Mouse (Mus musculus) cerebellum, adult 9-11 months (tissue): ENCODE data around the gene Odf3.
A peak's percentile ranks its signal among the peaks of the same experiment; 100 is the strongest.

ENCODE experiments used
- DNase-seq: peaks from one replicate; pipeline ENCODE4 v3.0.0; 2022

Gene Odf3

DNA sequence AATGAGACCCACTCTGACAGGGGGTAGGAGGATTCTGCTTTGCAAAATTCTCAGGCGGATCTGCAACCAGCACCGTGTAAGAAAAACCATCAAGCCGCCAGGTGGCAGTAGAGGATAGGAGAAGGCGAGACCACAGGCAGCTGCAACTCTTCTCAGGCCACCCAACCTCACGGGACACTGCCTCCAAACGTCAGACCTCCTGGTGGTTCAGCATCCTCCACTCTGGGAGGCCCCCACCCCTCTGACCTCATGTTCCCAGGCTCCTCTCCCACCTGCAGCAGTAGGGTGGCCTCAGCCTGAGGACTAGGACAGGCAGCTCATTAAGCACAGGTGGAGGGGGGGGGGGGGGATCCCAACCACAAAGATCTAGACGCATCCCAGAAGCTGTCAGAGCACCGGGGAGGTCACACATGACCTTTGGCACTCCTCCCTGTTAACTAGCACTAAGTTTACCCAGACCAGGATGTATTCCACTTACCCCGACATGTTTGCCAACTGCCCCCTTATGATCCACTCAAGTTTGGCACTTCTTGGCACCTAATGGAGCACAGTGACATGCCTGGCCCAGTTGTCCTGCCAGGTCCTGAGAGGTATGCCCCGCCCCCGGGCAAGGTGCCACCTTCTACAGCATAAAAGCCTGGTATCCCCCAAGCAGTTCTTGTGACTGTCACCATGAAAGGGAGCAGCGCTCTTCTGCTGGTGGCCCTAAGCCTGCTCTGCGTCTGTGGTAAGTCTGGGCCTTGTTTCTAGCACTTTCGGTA, 2.5 kb upstream of the Odf3 start, which contains the start of gene Scgb1c1:
TSS of gene Scgb1c1 (plus strand) at position 643 of the 761 bp plus-strand sequence.
- DNase-seq: peak; percentile 80

DNA sequence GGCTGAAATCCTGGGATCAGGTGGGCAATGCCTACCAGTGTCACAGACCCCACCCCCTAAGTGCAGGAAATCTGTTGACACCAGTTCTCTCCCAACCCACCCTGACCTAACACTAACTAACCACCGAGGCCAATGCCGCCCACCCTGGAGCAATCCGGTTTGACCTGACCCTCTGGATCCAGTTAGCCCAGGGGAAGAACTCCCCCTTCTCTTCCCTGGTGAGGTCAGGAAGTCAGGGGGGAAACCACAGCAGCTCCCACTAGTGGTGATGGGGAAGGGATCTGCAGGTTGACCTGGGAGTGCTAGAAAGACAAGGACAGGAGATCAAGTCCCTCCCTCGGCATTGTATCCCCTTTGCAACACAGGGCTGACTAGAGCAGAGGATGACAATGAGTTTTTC, 1.9 kb upstream of the Odf3 start:
- no peak for DNase-seq

DNA sequence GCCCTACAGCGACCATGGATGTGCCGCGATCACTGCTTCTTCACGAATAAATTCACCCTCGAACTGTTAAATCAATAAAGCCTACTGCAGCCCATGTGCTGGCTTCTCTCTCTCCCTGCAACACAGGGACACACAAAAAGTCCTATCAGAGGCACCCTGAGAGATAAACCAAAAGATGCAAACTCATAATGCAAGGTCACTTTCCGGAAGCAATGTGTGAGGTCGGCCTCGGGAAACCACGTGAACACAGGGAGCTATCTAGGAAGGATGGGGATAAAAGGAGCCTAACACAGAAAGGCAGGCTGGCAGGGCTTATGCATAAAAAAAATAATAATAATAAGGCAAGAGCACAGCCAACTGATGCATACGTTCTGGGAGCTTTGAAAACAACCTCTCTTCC, 929 bp upstream of the Odf3 start:
- DNase-seq: no peak

DNA sequence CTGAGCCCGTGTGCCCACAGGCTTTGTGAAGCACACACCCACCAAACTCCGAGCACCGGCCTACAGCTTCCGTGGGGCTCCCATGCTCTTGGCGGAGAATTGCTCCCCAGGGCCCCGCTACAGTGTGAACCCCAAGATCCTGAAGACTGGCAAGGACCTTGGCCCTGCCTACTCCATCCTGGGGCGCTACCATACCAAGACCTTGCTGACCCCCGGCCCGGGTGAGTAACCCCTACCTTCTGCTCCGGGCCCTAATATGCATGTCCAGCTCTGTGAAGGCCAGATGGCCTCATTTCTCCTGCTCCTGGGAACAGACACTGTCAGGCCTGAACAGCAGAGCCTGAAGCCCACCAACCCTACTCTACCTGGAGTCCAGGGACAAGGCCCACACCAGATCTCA, 986 bp downstream of the Odf3 start:
- DNase-seq: no peak

DNA sequence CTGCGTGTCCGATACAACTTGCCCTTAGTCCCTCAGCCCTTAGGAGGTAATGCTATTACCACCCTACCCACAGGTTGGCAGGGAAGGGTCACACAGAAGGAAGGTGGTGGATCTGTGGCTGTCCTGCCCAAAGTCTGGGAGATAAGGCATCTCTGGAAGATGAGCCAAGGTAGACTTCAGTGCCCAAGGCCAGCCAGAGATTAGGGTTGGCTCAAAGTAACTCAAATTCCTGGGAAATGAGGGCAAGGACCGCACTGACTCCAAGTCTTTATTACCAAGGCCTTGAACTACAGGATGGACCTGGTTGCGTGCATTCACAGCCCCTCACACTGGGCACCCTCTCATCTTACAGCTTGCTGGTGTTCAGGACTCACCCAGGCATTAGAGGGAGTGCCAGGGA, 4.3 kb downstream of the Odf3 start:
- DNase-seq: no peak

DNA sequence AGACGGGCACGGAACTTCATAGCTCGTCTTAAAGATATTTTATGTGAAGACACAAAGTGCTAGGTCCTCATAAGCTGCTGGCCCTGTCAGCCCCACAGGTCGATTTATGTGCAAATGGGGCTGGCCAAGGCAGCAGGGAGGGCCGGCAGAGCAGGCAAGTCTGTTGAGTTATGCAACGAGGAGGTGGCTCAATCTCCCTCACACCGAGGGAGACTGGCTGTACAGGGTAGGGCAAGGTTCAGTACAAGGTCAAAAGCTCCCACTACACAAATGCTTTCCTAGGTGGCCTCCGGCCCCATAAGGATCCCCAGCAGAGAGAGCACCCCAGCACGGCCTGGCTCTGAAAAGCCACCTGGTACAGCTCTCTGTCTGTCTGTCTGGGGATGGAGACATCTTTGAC, 5.8 kb downstream of the Odf3 start:
- no peak for DNase-seq

DNA sequence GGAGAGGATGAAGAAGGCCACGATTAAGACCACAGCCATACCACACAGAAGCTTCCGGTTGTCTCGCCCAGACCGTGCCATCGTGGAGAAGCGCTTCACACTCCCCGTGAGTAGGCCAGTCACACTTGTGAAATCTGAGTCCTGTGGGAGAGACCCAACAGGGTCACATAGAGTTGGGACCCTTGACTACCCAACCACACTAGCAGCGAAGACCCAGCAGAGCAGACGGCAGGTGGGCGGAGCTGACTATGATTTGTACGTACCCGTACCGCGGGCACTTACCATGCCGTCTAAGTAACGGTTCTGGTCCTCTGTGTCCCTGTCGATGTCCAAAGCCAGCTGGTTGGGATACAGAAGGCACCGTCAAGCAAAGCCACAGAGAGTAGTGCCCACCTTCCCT, 6.9 kb downstream of the Odf3 start:
- no peak for DNase-seq

DNA sequence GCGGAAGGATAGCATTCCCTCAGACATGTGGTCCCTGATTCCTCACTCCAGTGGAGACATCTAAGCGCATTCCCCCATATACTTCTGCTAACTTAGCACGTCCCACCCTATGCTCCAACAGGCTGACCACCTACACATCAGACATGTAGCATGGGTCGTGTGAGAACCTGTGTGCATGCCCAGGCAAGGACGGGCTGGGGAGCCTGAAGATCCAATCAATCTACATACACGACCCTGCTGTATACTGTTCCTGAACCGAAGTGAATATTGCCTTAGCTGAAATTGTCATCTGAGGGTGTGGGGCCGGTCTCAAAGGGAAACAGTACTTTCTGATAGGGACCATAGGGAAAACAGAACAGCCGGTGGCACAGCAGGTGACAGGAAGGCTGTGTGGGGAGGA, 7.6 kb downstream of the Odf3 start:
- no peak for DNase-seq

DNA sequence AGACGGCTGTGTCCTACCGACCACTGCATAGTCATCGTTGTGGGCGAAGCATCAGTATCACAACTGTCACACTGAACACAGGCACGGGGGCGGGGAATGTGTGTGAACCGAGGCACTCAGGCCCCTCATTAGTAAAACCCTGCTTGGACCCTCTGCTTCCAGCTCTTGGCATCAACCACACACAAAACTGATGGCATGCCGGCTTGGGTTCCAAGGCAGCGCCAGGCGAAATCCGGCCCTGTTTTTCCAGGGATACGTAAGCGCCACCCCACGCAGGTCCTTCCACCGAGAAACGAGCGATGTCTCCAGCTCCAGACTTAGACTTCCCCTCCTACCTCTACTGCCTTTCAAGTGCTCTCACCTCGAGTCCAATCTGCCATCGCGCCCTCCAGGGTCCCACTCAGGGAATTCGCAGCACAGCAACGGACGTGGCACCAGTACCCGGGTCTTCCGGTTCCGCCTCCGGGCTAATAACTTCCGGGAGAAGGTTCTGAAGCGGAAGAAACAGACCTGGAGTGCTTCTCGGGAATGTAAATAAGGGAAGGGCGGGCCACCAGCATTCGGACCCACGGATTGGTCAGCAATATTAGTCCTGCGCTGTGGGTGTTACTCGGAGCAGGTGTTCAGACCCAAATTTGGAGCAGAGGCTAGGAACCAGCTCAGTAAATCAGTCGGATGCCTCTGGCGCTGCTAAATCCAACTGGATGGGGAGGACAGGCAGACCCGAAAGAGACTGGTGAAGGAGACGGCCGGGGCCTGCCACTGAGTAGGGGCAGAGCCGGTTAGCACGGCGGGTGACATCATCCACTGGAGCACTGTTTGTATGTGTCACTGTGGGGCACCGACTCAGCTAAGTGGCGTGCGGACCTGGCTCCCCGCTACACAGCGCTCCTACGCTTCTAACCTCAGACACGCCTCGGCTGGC, 8.5 kb downstream of the Odf3 start, which contains the start of gene Gm45785:
TSS of gene Gm45785 (minus strand) at position 472 of the 925 bp plus-strand sequence.
- peak; percentile 90 for DNase-seq

DNA sequence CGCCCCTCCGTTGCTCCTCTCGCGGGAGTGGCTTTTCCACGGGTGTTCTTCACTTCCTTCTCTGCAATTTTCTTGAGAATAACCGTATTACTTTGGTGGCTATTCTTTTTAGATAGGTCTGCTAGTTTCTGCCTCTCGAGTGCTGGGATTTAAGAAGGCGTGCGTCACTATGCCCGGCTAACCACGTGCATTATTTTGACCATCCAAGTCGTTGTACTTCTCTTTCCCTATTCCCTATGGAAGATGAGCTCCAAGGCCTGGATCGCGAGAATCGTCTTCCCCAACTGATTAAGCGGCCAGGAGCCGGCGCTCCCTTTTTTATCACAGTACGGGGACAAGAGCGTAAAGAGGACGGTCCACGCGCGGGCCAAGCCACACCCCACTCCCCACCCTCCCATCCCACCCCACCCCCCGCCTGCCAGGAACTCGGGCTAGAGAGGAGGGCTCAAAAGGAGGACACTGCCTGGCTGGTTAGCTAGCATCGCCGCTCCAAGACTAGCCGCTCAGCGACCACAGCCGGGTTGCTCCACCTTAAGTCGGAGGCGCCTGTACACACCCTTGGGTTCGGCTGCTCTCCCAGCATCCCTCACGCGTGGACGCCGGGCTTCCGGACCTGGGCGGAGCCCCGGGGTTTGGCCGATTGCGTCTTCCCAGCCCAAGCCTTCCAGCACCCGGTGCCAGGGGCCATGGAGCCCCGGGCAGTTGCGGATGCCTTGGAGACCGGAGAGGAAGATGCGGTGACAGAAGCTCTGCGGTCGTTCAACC, 9.4 kb downstream of the Odf3 start, which contains the start of gene Ric8a:
TSS of gene Ric8a (plus strand) at position 173 of the 765 bp plus-strand sequence.
- DNase-seq: peak; percentile 91

DNA sequence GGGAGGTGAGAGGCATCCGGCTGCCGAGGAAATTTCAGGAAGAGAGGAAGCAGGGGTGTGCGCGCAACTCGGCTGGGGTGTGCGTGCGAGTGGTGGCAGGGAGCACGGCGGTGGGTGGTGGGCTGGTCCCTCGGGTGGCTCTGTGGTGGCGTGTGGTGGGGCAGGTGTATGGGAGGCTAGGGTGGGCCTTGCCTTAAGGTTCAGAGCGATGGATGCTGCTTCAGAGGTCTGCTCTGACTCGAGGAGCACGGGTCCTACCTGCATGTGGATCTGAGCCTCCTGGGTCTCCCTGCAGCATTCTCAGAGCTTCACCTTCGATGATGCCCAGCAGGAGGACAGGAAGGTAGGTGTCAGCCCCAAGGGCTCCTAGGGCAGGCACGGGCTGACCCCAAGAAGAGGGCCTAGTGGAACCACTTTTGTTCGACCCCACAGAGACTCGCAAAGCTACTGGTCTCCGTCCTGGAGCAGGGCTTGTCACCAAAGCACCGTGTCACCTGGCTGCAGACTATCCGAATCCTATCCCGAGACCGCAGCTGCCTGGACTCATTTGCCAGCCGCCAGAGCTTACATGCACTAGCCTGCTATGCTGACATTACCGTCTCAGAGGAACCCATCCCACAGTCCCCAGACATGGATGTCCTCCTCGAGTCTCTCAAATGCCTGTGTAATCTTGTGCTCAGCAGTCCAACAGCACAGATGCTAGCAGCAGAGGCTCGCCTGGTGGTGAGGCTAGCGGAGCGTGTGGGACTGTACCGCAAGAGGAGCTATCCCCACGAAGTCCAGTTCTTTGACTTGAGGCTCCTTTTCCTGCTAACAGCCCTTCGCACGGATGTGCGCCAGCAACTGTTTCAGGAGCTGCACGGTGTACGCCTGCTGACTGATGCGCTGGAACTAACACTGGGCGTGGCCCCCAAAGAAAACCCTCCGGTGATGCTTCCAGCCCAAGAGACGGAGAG, 10.2 kb downstream of the Odf3 start, which contains the start of gene Bet1l:
TSS of gene Bet1l (minus strand) at position 28 of the 956 bp plus-strand sequence.
- peak; percentile 49 for DNase-seq

DNA sequence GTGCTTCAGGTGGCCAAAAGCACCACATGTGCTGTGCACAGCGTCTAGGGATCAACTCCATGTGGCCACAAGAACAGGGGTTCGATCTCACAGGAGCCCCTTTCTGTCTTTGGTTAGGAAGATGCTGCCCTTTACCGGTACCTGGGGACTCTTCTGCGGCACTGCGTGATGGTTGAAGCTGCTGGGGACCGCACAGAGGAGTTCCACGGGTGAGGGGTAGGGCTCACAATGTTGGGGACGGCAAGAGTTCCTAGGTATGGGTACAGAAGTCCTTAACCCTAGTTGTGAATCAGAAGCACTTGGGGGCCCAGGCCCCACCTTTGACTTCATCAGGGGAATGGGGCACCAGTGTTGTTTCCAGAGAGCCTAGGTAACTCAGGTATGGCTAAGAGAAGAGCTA, 11.1 kb downstream of the Odf3 start:
- DNase-seq: no peak

DNA sequence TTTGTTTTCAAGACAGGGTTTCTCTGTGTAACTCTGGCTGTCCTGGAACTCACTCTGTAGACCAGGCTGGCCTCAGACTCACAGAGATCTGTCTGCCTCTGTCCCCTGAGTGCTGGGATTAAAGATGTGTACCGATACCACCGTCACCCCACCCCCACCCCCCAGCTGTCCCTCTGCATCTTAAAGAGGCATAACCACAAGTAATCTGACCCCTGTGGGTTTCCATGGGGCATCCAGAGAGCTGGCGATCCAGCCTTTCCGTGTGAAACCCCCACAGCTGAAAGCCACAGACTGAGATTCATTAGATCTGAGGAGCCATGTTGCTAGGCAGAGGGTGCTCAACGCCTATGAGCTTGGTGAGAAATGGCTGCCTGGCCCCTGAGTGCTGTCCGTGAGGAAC, 12.4 kb downstream of the Odf3 start:
- DNase-seq: no peak

DNA sequence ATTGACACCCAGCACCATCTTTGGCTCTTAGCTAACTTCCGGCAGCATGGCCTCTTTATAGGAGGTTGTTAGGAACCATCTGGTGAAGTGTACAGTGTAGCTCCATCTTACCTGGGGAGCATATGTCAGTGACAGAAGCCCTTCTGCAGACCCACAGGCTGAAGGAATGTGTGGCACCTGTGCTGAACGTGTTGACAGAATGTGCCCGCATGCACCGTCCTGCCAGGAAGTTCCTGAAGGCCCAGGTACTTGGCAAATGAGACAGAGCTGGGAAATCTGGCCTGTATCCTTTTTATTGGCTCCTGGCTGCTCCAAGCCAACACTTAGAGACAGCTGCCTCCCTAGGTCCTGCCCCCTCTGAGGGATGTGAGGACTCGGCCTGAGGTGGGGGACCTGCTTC, 13.1 kb downstream of the Odf3 start:
- DNase-seq: peak; percentile 50

DNA sequence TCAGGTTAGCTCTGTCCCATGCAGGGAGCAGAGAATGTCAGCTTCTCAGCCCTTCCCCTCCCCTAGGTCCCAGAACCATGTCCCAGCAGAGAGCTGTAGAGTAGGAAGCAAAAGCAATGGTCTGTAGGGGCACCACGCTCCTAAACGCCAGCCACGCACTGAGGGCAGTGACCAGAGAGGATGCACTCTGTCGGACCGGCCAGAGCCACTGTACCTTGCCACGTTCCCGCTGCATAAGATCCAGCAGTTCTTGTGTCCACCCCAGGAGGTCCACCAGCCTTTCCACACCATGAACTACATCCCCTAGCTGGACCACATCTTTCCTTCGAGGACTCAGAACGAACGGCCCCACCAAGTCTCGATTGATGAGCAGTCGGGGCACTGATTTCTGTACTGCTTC, 17.2 kb downstream of the Odf3 start:
- DNase-seq: no peak

DNA sequence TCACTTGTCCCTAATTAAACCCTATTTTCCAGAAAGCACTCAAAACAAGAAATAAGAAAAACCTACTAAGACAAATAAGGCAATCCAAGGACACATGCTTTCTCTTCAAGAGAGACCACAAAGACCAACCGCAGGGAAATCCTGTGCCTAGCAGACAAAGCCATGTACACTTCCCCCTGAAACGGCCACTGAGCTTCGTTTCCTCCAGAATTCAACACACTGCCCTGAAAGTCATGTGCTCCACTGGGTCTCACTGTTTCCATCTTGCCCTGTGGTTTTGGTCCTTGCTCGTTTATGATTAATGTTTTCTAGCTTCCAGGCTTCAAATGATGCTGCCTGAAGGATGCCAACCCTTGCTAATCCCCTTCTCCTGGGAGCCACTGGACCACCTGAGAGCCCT, 26.6 kb downstream of the Odf3 start:
- DNase-seq: no peak

DNA sequence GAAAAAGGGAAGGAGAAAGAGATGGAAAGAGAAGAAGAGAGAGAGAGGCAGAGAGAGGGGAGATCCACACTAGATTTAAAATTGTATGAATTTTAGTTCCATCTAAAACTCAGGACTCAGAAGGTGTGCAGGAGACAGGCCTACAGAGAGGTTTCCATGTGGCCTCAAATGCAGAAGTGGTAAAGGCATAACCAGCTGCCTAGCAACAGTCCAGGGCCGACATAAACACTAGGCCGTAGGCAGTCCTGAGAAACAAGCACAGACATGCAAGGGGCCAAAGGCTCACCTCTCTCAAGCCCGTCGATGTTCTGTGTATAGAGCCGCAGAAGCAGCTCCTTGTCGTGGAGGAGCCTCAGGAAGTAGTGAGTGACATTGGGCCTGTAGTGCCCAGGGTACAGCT, 29.8 kb downstream of the Odf3 start:
- DNase-seq: no peak

DNA sequence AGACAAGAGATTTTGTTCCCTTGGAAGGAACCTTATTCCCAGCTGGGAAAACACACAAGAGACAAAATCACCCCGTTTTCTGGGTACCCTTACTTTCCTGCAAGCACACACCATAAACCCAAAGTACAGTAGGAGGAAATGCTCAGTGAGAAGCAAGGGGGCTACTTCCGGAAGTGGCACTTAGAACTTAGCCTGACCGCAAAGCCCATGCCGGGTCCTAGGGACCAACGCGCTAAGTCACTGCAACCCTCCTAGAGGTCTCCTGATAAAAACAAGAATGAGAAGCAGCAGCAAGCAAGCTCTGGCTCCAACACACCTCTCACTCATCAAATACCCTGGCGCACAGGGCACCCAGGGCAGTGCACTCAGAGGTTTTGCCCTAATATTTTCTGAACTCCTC, 31.8 kb downstream of the Odf3 start:
- DNase-seq: no peak

DNA sequence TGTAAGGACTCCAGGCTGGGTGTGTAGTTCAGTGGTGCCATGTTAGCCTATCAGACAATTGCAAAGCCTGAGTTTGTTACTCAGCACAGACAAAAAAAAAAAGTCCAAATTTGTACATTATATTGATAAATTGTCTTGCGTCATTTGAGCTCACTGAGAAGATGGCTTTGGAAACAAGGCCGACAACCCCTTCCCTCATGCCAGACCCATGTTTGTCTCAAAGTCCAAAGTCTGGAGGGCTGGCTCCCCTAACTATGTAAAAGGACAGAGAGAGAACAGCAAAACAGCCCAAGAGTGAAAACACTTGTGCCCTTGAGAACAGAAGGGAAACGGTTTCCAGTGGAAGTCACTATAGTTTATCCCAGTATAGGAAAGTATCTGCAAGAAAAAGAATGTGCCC, 32.8 kb downstream of the Odf3 start:
- DNase-seq: no peak

DNA sequence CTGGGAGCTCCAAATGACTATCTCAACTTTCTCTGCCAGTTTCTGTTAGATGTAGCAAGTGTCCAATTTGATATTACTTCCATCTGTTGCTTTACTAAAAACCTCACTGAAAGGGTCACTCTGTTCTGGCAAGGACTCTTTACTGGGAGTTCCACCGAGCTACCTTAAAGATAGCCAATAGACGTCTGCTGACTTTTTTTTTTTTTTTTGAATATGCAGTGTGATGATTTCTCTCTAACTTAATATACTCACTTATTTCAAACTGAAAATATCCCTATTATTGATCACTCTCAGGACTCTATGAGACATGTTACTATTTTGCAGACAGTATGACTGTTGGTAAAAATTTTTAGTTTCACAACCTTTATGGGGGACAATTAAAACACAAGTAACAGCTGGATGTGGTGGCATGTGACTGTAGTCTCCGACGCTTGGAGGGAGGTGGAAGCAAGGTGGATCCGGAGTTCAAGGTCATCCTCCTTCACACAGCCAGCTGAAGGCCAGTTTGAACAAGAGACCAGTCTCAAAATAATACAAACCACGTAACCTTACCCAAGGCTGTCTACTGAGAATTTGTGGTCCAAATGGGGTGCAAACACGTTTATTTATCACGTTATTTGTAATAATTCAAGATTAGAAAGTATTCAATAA, 33.4 kb downstream of the Odf3 start:
- no peak for DNase-seq
